Mouse (Mus musculus) naive thymus-derived CD4-positive, alpha-beta T cell, adult 2 months (primary cell): ENCODE data around the gene Psma6.

Source experiments
- DNase-seq: peaks from one replicate; pipeline ENCODE4 v3.0.0-alpha.2; 2011; ENCODE audit warnings: low read depth

Gene Psma6

GRCm38 (mm10) chr12:55438611-55439137 lies 54.7 kb downstream of the Psma6 start:
- peak; percentile 48 for DNase-seq

GRCm38 (mm10) chr12:55440416-55440815 lies 56.4 kb downstream of the Psma6 start:
- DNase-seq: no peak

- DNase-seq: no peak
Observed at GRCm38 (mm10) chr12:55442245-55442644, 58.2 kb downstream of the Psma6 start.

GRCm38 (mm10) chr12:55442861-55443850 lies 59.1 kb downstream of the Psma6 start:
- peak; percentile 49 for DNase-seq

GRCm38 (mm10) chr12:55444031-55444451 lies 60.0 kb downstream of the Psma6 start:
- DNase-seq: peak; percentile 35

- no peak for DNase-seq
Observed at GRCm38 (mm10) chr12:55445583-55445982, 61.6 kb downstream of the Psma6 start.

GRCm38 (mm10) chr12:55446366-55446745 lies 62.3 kb downstream of the Psma6 start:
- DNase-seq: no peak

GRCm38 (mm10) chr12:55446746-55447395 lies 62.8 kb downstream of the Psma6 start:
- DNase-seq: peak; percentile 86

GRCm38 (mm10) chr12:55447396-55447760 lies 63.4 kb downstream of the Psma6 start:
- DNase-seq: no peak

GRCm38 (mm10) chr12:55448457-55448856 lies 64.4 kb downstream of the Psma6 start:
- no peak for DNase-seq

- DNase-seq: no peak
Observed at GRCm38 (mm10) chr12:55449048-55449447, 65.0 kb downstream of the Psma6 start.

GRCm38 (mm10) chr12:55450421-55450820 lies 66.4 kb downstream of the Psma6 start:
- DNase-seq: no peak

GRCm38 (mm10) chr12:55452839-55453238 lies 68.8 kb downstream of the Psma6 start:
- DNase-seq: no peak

GRCm38 (mm10) chr12:55453924-55454323 lies 69.9 kb downstream of the Psma6 start:
- no peak for DNase-seq

GRCm38 (mm10) chr12:55455206-55455605 lies 71.2 kb downstream of the Psma6 start:
- no peak for DNase-seq

GRCm38 (mm10) chr12:55456136-55456535 lies 72.1 kb downstream of the Psma6 start:
- no peak for DNase-seq

GRCm38 (mm10) chr12:55456893-55457292 lies 72.9 kb downstream of the Psma6 start:
- no peak for DNase-seq

- DNase-seq: no peak
Observed at GRCm38 (mm10) chr12:55459739-55460138, 75.7 kb downstream of the Psma6 start.

- no peak for DNase-seq
Observed at GRCm38 (mm10) chr12:55460900-55461299, 76.9 kb downstream of the Psma6 start.

GRCm38 (mm10) chr12:55461767-55462166 lies 77.7 kb downstream of the Psma6 start:
- no peak for DNase-seq

GRCm38 (mm10) chr12:55462456-55462855 lies 78.4 kb downstream of the Psma6 start:
- no peak for DNase-seq

GRCm38 (mm10) chr12:55463087-55463486 lies 79.1 kb downstream of the Psma6 start:
- DNase-seq: no peak
